21 mouse cellular contexts compared by ENCODE assay signal in the genomic region with DNA sequence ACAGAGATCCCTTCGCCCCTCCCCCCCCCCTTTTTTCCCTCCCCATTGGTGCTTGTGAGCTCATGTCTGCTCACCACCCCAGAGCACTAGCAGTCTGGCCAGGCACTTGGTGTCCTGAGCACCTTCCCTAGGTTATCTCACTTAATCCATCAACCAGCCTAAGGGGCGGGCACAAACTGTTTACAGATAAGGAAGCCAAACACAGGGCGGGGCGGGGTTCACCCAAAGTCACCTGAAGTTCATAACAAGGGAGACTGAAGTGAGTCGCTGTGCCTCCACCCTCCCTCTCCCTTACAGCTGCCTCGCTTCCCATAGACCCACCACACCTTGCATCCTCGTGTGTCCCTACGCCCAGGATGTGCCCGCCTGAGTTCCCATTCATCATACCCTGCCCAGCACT. TPM values are rescaled to one million over a fixed set of nuclear protein-coding genes. Genes with fewer than 3 reads are reported as not detected.
DNase-seq lines count a peak whose midpoint lies in the region; ATAC-seq lines count a peak whose summit lies in the region.
"Had no signal": no experiment of that assay in that cellular context is flagged by ENCODE, and none has a peak within 500 bp of the region (broad histone marks: within the 10 kb centered on the region; RNA-seq: fewer than 3 reads in every experiment).

No protein-coding gene starts in this region.

- no peaks in the 10 kb centered on the region for H3K27me3 ChIP-seq in liver, embryonic 12.5 days (replicated peaks)
- H3K27me3 ChIP-seq in stomach, embryonic 15.5 days (replicated peaks) = no peaks in the 10 kb centered on the region
- H3K27me3 ChIP-seq: embryonic facial prominence, embryonic 15.5 days; forebrain, embryonic 12.5 days; heart, embryonic 12.5 days; limb, embryonic 13.5 days; megakaryocyte, embryonic 14.5 days had no signal

- H3K4me3 ChIP-seq in liver, embryonic 12.5 days = no peak overlapping the region
- no peak overlapping the region for H3K4me3 ChIP-seq in stomach, embryonic 15.5 days (replicated peaks)
- H3K4me3 ChIP-seq: embryonic facial prominence, embryonic 15.5 days; forebrain, embryonic 12.5 days; heart, embryonic 12.5 days; limb, embryonic 13.5 days; megakaryocyte, embryonic 14.5 days had no signal

- no peak overlapping the region for H3K27ac ChIP-seq in liver, embryonic 12.5 days
- no peak overlapping the region for H3K27ac ChIP-seq in stomach, embryonic 15.5 days
- H3K27ac ChIP-seq: embryonic facial prominence, embryonic 15.5 days; forebrain, embryonic 12.5 days; hindbrain, embryonic 14.5 days; limb, embryonic 13.5 days had no signal

- no peaks in the 10 kb centered on the region for H3K36me3 ChIP-seq in liver, embryonic 12.5 days
- H3K36me3 ChIP-seq in stomach, embryonic 15.5 days = no peaks in the 10 kb centered on the region
- H3K36me3 ChIP-seq: embryonic facial prominence, embryonic 15.5 days; forebrain, embryonic 12.5 days; heart, embryonic 12.5 days; limb, embryonic 13.5 days had no signal

- no peak overlapping the region for H3K4me2 ChIP-seq in liver, embryonic 12.5 days
- no peak overlapping the region for H3K4me2 ChIP-seq in stomach, embryonic 15.5 days
- H3K4me2 ChIP-seq: embryonic facial prominence, embryonic 15.5 days; forebrain, embryonic 12.5 days; heart, embryonic 12.5 days; hindbrain, embryonic 14.5 days; limb, embryonic 13.5 days had no signal

- H3K9me3 ChIP-seq in liver, embryonic 12.5 days (replicated peaks) = no peaks in the 10 kb centered on the region
- H3K9me3 ChIP-seq in stomach, embryonic 15.5 days = no peaks in the 10 kb centered on the region
- H3K9me3 ChIP-seq: embryonic facial prominence, embryonic 15.5 days; forebrain, embryonic 12.5 days; heart, embryonic 12.5 days; limb, embryonic 13.5 days; megakaryocyte, embryonic 14.5 days had no signal

- no peaks in the 10 kb centered on the region for H3K4me1 ChIP-seq in liver, embryonic 12.5 days
- H3K4me1 ChIP-seq in stomach, embryonic 15.5 days = no peaks in the 10 kb centered on the region
- H3K4me1 ChIP-seq: embryonic facial prominence, embryonic 15.5 days; forebrain, embryonic 12.5 days; limb, embryonic 13.5 days; megakaryocyte, embryonic 14.5 days had no signal

- peak; percentile 11 for DNase-seq in lung, postnatal 36 days
- DNase-seq in lung, postnatal 14 days = no peak
- peak; percentile 70 for DNase-seq in yolk sac, embryonic 10.5 days (ENCODE audit: low spot score)
- DNase-seq in kidney, adult 11 months = no peak
- no peak for DNase-seq in thymus, postnatal 0 days (ENCODE audit: low spot score)
- DNase-seq: adrenal gland, adult 2 months; cerebellum, postnatal 10 days; embryo, embryonic 11 days; kidney, adult 2 months; kidney, postnatal 14 days; layer of hippocampus, adult 9-11 months; thymus, postnatal 4 days had no signal

- no peak overlapping the region for H3K9ac ChIP-seq in liver, embryonic 12.5 days
- H3K9ac ChIP-seq in stomach, embryonic 15.5 days = no peak overlapping the region
- H3K9ac ChIP-seq: embryonic facial prominence, embryonic 15.5 days; forebrain, embryonic 12.5 days; heart, embryonic 12.5 days; hindbrain, embryonic 14.5 days; limb, embryonic 13.5 days had no signal

- ATAC-seq in liver, embryonic 12.5 days = 0 out of 2 replicates have a peak, but pooled peaks have one; percentile 30
- peak; percentile 85 for ATAC-seq in stomach, embryonic 15.5 days (ENCODE audit: insufficient read depth, low FRiP score, low read depth)
- ATAC-seq: midbrain, embryonic 16.5 days had no signal

- 51% methylated on average over 8 of the region's 9 CpGs for WGBS in liver, embryonic 12.5 days (ENCODE audit: insufficient replicate concordance)
- WGBS in stomach, embryonic 15.5 days = 57% methylated on average over 9 of the region's 9 CpGs

RNA-seq across cellular contexts. Expression of gene Adamts15, which starts 41.7 kb away (rescaled TPM):
- 0.99 and 1.5 TPM in 2 replicates for polyA plus RNA-seq in liver, embryonic 12.5 days (2016; fragmentation: Nextera tagmentation; extraction: Ambion mirVana)
- 8.5 and 10.4 TPM in 2 replicates for polyA plus RNA-seq in stomach, embryonic 15.5 days (2015; fragmentation: Nextera tagmentation; extraction: Ambion mirVana)
- polyA plus RNA-seq in thymus, postnatal 0 days (2015; fragmentation: Nextera tagmentation; extraction: Ambion mirVana) = 0.34 and 0.51 TPM in 2 replicates

Comparison
In these comparisons a context has a peak if more than half of its experiments do, and no peak if none do; other contexts are left out.
1. DNase-seq: peak in lung, postnatal 36 days (single experiment) and yolk sac, embryonic 10.5 days (single experiment); none in lung, postnatal 14 days (single experiment), kidney, adult 11 months (single experiment) and thymus, postnatal 0 days (single experiment).